Mouse (Mus musculus) embryonic fibroblast, embryonic 13.5 days (primary cell): ENCODE data around the gene Ntan1.
"Not testable (repeated sequence)": the region's sequence is repeated elsewhere in the genome, so short reads cannot be mapped to it uniquely, and the experiment has no call there.

Source experiments
- CTCF ChIP-seq: IDR thresholded peaks from 2 replicates; pipeline ENCODE4 v1.5.1; 2011; ENCODE audit warnings: mild to moderate bottlenecking, control low read depth, low read length, moderate library complexity, borderline replicate concordance; ENCODE audit not compliant: insufficient read depth
- POLR2A ChIP-seq: IDR thresholded peaks from 2 replicates; pipeline ENCODE4 v1.6.1; 2011; ENCODE audit warnings: low read depth, mild to moderate bottlenecking, control low read depth, low read length, moderate library complexity

DNA sequence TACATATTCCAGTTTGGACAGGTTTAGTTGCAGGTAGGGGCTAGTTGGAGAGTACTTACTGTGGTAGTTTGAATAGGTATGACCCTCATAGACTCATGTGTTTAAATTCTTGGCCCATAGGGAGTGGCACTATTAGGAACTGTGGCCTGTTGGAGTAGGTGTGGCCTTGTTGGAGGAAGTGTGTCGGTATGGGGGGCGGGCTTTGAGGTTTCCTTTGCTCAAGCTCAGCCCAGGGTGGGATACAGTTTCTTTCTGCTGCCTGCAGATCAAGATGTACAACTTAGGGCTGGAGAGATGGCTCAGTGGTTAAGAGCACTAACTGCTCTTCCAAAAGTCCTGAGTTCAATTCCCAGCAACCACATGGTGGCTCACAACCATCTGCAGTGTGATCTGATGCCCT lies 25.2 kb upstream of the Ntan1 start:
- TF ChIP-seq POLR2A, CTCF: not testable (repeated sequence)
